Mouse (Mus musculus) Patski (cell line): ENCODE data around the gene Ccdc93. TPM values are rescaled to one million over a fixed set of nuclear protein-coding genes. Genes with fewer than 3 reads are reported as not detected.

ENCODE experiments used
- ATAC-seq: fragments of 100-300 bp; one replicate; pipeline ENCODE4 v1.8.0; 2021
- CTCF ChIA-PET: fragments of 350-600 bp; sonication (Branson Sonifier 250); formaldehyde crosslinking; loops from one replicate; lab custom pipeline; 2022; ENCODE audit warnings: inconsistent platforms; lab: Charles Lee
- POLR2A ChIA-PET: fragments of 350-600 bp; sonication (Branson Sonifier 250); formaldehyde crosslinking; loops from one replicate; lab custom pipeline; 2022; ENCODE audit warnings: antibody characterized with exemption, inconsistent platforms; lab: Charles Lee
- DNase-seq: peaks from one replicate; pipeline ENCODE4 v3.0.0-alpha.2; 2011; ENCODE audit warnings: low read depth, low spot score
- H3K27me3 ChIP-seq: fragments of 371-371 bp; one replicate; pipeline ENCODE4 v1.5.1; 2021
- CTCF ChIP-seq: fragments of 100-300 bp; IDR thresholded peaks from one replicate; pipeline ENCODE4 v1.5.1; 2021
- in situ Hi-C: fragments of 300-500 bp; cut with MboI; formaldehyde crosslinking; loops from 3 replicates; pipeline ENCODE4 v1.11.1; 2018; ENCODE audit warnings: low pct_unique_long_range_greater_than_20kb, mixed read lengths
- polyA plus RNA-seq: library from polyadenylated mRNA; unstranded; gene quantifications from one replicate; pipeline ENCODE4 v1.2.3, GENCODE M21; 2021

Gene Ccdc93
- polyA plus RNA-seq, 1 experiment from 2014 or later = 22.0 TPM

- in situ Hi-C loops = no loop called here
- CTCF ChIA-PET = interaction anchor here (1.4 to 1.5 kb wide), 2 partner anchors 8 to 14 kb away, joined by 4 to 6 read pairs; no protein-coding TSS in a partner anchor
- no peaks in the 10 kb centered on the region for H3K27me3 ChIP-seq
- TF ChIP-seq CTCF = no peak
- ATAC-seq = no peak
- POLR2A ChIA-PET = no interaction called here
- no peak for DNase-seq
These were observed 31.8 kb downstream of the Ccdc93 start for GRCm38 (mm10) chr1:121462643-121463042.

- CTCF ChIA-PET = interaction anchor here (0.8 to 1.5 kb wide), 4 partner anchors 9 to 23 kb away, joined by 3 to 6 read pairs (median 4); no protein-coding TSS in a partner anchor
- DNase-seq = no peak
- H3K27me3 ChIP-seq = no peaks in the 10 kb centered on the region
- POLR2A ChIA-PET = interaction anchor here (0.7 kb wide), 1 partner anchor 26 kb away, joined by 3 read pairs; no protein-coding TSS in a partner anchor
- no peak for TF ChIP-seq CTCF
- ATAC-seq = no peak
- in situ Hi-C loops = no loop called here
These were observed 33.0 kb downstream of the Ccdc93 start for GRCm38 (mm10) chr1:121463806-121464205.

- TF ChIP-seq CTCF = no peak
- H3K27me3 ChIP-seq = no peaks in the 10 kb centered on the region
- CTCF ChIA-PET = interaction anchor here (0.9 to 1.6 kb wide), 3 partner anchors 10 to 35 kb away, joined by 3 to 4 read pairs (median 3); no protein-coding TSS in a partner anchor
- ATAC-seq (no peak), DNase-seq (no peak)
- in situ Hi-C loops = no loop called here
- POLR2A ChIA-PET = no interaction called here
These were observed 35.4 kb downstream of the Ccdc93 start for GRCm38 (mm10) chr1:121466276-121466675.

GRCm38 (mm10) chr1:121468271-121468670 is 37.4 kb downstream of the Ccdc93 start:
- CTCF ChIA-PET = interaction anchor here (0.7 to 1.3 kb wide), 2 partner anchors 14 to 27 kb away, joined by 3 to 4 read pairs; no protein-coding TSS in a partner anchor
- POLR2A ChIA-PET = interaction anchor here (0.5 to 1.0 kb wide), 2 partner anchors 8 to 19 kb away, joined by 3 read pairs; no protein-coding TSS in a partner anchor
- H3K27me3 ChIP-seq = no peaks in the 10 kb centered on the region
- no peak for TF ChIP-seq CTCF
- in situ Hi-C loops = no loop called here
- DNase-seq (no peak), ATAC-seq (no peak)

- no peaks in the 10 kb centered on the region for H3K27me3 ChIP-seq
- no peak for DNase-seq
- no peak for ATAC-seq
- ChIA-PET POLR2A (no interaction called here), CTCF (interaction anchor here (1.4 kb wide), 1 partner anchor 17 kb away, joined by 3 read pairs; no protein-coding TSS in a partner anchor)
- TF ChIP-seq CTCF = no peak
- in situ Hi-C loops = no loop called here
These were observed 40.7 kb downstream of the Ccdc93 start for GRCm38 (mm10) chr1:121471503-121471902.

- POLR2A ChIA-PET = interaction anchor here (0.6 kb wide), 1 partner anchor 1042 kb away, joined by 3 read pairs; no protein-coding TSS in a partner anchor
These were observed 46.9 kb downstream of the Ccdc93 start for GRCm38 (mm10) chr1:121477716-121478115.

GRCm38 (mm10) chr1:121478284-121478980 is 47.6 kb downstream of the Ccdc93 start:
- CTCF ChIA-PET = interaction anchor here (1.1 kb wide), 1 partner anchor 12 kb away, joined by 4 read pairs; no protein-coding TSS in a partner anchor
- TF ChIP-seq CTCF = no peak
- ATAC-seq (no peak), DNase-seq (no peak)
- in situ Hi-C loops = no loop called here
- no peaks in the 10 kb centered on the region for H3K27me3 ChIP-seq
- POLR2A ChIA-PET = interaction anchor here (0.6 kb wide), 1 partner anchor 1042 kb away, joined by 3 read pairs; no protein-coding TSS in a partner anchor

More at GRCm38 (mm10) chr1:121477716-121478115, 46.9 kb downstream of the Ccdc93 start:
- no peaks in the 10 kb centered on the region for H3K27me3 ChIP-seq
- CTCF ChIA-PET = interaction anchor here (1.2 kb wide), 1 partner anchor 37 kb away, joined by 3 read pairs; no protein-coding TSS in a partner anchor
- in situ Hi-C loops = no loop called here
- DNase-seq (no peak), ATAC-seq (no peak)
- no peak for TF ChIP-seq CTCF

- no peak for TF ChIP-seq CTCF
- no peaks in the 10 kb centered on the region for H3K27me3 ChIP-seq
- ChIA-PET POLR2A (no interaction called here), CTCF (no interaction called here)
- ATAC-seq = no peak
- DNase-seq = no peak
- in situ Hi-C loops = no loop called here
These were observed 48.6 kb downstream of the Ccdc93 start for GRCm38 (mm10) chr1:121479403-121479802.

- H3K27me3 ChIP-seq = no peaks in the 10 kb centered on the region
- DNase-seq = peak; percentile 83
- peak; percentile 98 for ATAC-seq
- ChIA-PET CTCF (interaction anchor here (1.2 kb wide), 1 partner anchor 43 kb away, joined by 3 read pairs; no protein-coding TSS in a partner anchor), POLR2A (interaction anchor here (1.2 kb wide), 1 partner anchor 9 kb away, joined by 3 read pairs; no protein-coding TSS in a partner anchor)
- no peak for TF ChIP-seq CTCF
- in situ Hi-C loops = no loop called here
These were observed 52.2 kb downstream of the Ccdc93 start for GRCm38 (mm10) chr1:121483091-121483490.

- in situ Hi-C loops = no loop called here
- no peak for TF ChIP-seq CTCF
- no peaks in the 10 kb centered on the region for H3K27me3 ChIP-seq
- ATAC-seq = no peak
- no peak for DNase-seq
- CTCF ChIA-PET = interaction anchor here (2.4 kb wide), 1 partner anchor 46 kb away, joined by 8 read pairs; no protein-coding TSS in a partner anchor
- POLR2A ChIA-PET = interaction anchor here (1.5 kb wide), 1 partner anchor 14 kb away, joined by 3 read pairs; no protein-coding TSS in a partner anchor
These were observed 56.0 kb downstream of the Ccdc93 start for GRCm38 (mm10) chr1:121486803-121487202.
